Mouse (Mus musculus) thymus, postnatal 36 days (tissue): Measurements from ENCODE around the gene Myo18a.

Experiments used
- DNase-seq, 2 experiments: peaks; one replicate each; pipeline ENCODE4 v3.0.0; 2022; ENCODE audit warnings: mixed read lengths in 2 of 2

Gene Myo18a

GRCm38 (mm10) chr11:77874685-77875231 is 111.7 kb downstream of the Myo18a start:
- DNase-seq = no peak

- DNase-seq = no peak
Observed at GRCm38 (mm10) chr11:77875269-77875668, 112.2 kb downstream of the Myo18a start.

GRCm38 (mm10) chr11:77875847-77876759 is 113.1 kb downstream of the Myo18a start:
- peak; percentile 46 to 52 for DNase-seq

GRCm38 (mm10) chr11:77876760-77877148 is 113.7 kb downstream of the Myo18a start:
- DNase-seq = peak in 1 of 2 experiments; percentile 40

- no peak for DNase-seq
Observed at GRCm38 (mm10) chr11:77884524-77885245, 121.6 kb downstream of the Myo18a start.

- DNase-seq = no peak
Observed at GRCm38 (mm10) chr11:77885246-77885575, 122.2 kb downstream of the Myo18a start.

- DNase-seq = peak; percentile 86 to 92
Observed at GRCm38 (mm10) chr11:77887373-77887960, 124.4 kb downstream of the Myo18a start.

GRCm38 (mm10) chr11:77888846-77889245 is 125.8 kb downstream of the Myo18a start:
- no peak for DNase-seq

- no peak for DNase-seq
Observed at GRCm38 (mm10) chr11:77889484-77889883, 126.4 kb downstream of the Myo18a start.

- DNase-seq = no peak
Observed at GRCm38 (mm10) chr11:77890648-77891258, 127.7 kb downstream of the Myo18a start.

- DNase-seq = no peak
Observed at GRCm38 (mm10) chr11:77892883-77893282, 129.8 kb downstream of the Myo18a start.

GRCm38 (mm10) chr11:77893283-77893682 is 130.2 kb downstream of the Myo18a start:
- DNase-seq = no peak

- DNase-seq = peak in 1 of 2 experiments; percentile 42
Observed at GRCm38 (mm10) chr11:77893787-77894718, 131.0 kb downstream of the Myo18a start, which contains the start of gene Pipox. Gene Pipox (minus strand): TSS chr11:77894096.

- DNase-seq = no peak
Observed at GRCm38 (mm10) chr11:77894967-77895366, 131.9 kb downstream of the Myo18a start.

GRCm38 (mm10) chr11:77896011-77896410 is 133.0 kb downstream of the Myo18a start:
- DNase-seq = no peak

- DNase-seq = no peak
Observed at GRCm38 (mm10) chr11:77896480-77896819, 133.4 kb downstream of the Myo18a start.

GRCm38 (mm10) chr11:77896820-77897805 is 134.1 kb downstream of the Myo18a start:
- no peak for DNase-seq

- no peak for DNase-seq
Observed at GRCm38 (mm10) chr11:77900187-77900586, 137.1 kb downstream of the Myo18a start.

GRCm38 (mm10) chr11:77900696-77901095 is 137.7 kb downstream of the Myo18a start:
- DNase-seq = no peak

- DNase-seq = no peak
Observed at GRCm38 (mm10) chr11:77901366-77901765, 138.3 kb downstream of the Myo18a start.
